Mouse (Mus musculus): ENCODE measurements at regions not wholly inside any gene's neighbourhood (a gene's known extent, or its start where the extent isn't known, plus 50 kb on each side); places are given as distances from the start of the nearest gene placed in this dataset.

DNA sequence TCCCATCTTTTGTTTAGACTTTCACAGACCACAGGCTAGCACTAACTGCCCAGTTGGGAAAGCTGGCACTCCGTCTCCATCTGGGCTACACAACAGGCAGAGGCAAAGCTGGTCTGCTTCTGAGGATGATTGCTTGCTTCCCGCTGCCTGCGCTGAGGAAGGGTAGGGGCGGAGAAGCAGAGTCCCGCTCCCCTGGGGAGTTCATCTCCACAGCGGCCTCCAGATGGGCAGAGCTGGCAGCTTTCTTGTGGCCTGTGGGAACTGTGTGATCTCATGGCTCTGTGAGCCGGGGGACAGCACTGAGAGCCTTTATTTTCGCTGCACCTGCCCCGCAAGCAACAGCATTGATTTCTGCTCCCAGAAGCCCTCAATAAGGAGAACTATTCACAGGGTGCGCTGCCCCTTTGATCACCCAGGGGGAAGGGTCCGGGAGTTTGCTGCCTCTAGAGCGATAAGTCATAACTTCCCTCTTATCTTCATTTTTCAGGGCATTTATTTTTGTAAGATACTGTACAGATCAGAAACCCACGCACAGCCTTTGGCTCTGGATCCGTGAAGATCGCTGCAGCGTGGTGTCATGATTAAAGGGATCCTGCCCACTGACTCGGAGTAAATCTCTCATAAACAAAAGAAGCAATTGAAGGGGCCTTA, 155.7 kb downstream of the Gm9376 start:
- Histone ChIP-seq H3K4me2 (ENCODE audit: insufficient read depth, low read depth, poor library complexity, severe bottlenecking) (no peak overlapping the region), H3K4me1 (ENCODE audit: control insufficient read depth in 1 of 2, insufficient read depth in 2 of 2) (peaks cover 0 to 7% of the 10 kb centered on the region in 2 experiments; a peak in 1 of 4 replicates), H3K79me2 (replicated peaks; ENCODE audit: control insufficient read depth, extremely low read depth, insufficient read depth, poor library complexity, severe bottlenecking) (no peaks in the 10 kb centered on the region), H3K9ac (ENCODE audit: insufficient read depth, low read depth) (no peak overlapping the region), H3K4me3 (replicated peaks in 1 of 3; ENCODE audit: low read depth in 2 of 3, low read length in 2 of 3, poor library complexity in 1 of 3) (no peak overlapping the region), H3K36me3 (replicated peaks in 1 of 2; ENCODE audit: control insufficient read depth in 1 of 2, insufficient read depth in 1 of 2, low read length in 1 of 2) (no peaks in the 10 kb centered on the region), H3K27me3 (replicated peaks) (no peaks in the 10 kb centered on the region), H3K9me3 (replicated peaks; ENCODE audit: low read length) (peaks cover 2% of the 10 kb centered on the region), H3K27ac (ENCODE audit: insufficient read depth, low read depth) (no peak overlapping the region)
- dilution Hi-C loops (cut with MboI; ENCODE audit: extremely low pct_ligation_motif_present, extremely low pct_unique_long_range_greater_than_20kb, low sequenced_read_pairs) (no loop called here), in situ Hi-C loops (cut with MboI; ENCODE audit: low pct_ligation_motif_present, low pct_unique_long_range_greater_than_20kb, low sequenced_read_pairs) (no loop called here)
- DNase-seq (ENCODE audit: extremely low read depth), result no peak
- no peak for TF ChIP-seq MAX (IDR thresholded peaks at IDR 0.05; ENCODE audit: low read length)
- no peak for TF ChIP-seq GABPA (IDR thresholded peaks at IDR 0.05; ENCODE audit: insufficient replicate concordance, low read depth, low read length)
- TF ChIP-seq RAD21 (IDR thresholded peaks at IDR 0.05; ENCODE audit: low read depth, low read length), result no peak
- no peak for TF ChIP-seq MEF2A (IDR thresholded peaks at IDR 0.05; ENCODE audit: borderline replicate concordance, low read depth, low read length)
- no peak for TF ChIP-seq MYC (IDR thresholded peaks at IDR 0.05; ENCODE audit: low read depth, low read length)
- TF ChIP-seq TCF12 (IDR thresholded peaks at IDR 0.05; ENCODE audit: low read depth, low read length), result no peak
- TF ChIP-seq TBP (conservative IDR thresholded peaks at IDR 0.05; ENCODE audit: low read depth, low read length), result no peak
- TF ChIP-seq ETS1 (conservative IDR thresholded peaks at IDR 0.05; ENCODE audit: low read depth, low read length), result no peak
- no peak for TF ChIP-seq UBTF (IDR thresholded peaks at IDR 0.05; ENCODE audit: low read depth, low read length)
- no peak for TF ChIP-seq JUN (IDR thresholded peaks at IDR 0.05; ENCODE audit: insufficient read depth, low read depth, low read length)
- no peak for TF ChIP-seq POLR2A (IDR thresholded peaks at IDR 0.05; ENCODE audit: low read depth, low read length)
- no peak for TF ChIP-seq ZKSCAN1 (IDR thresholded peaks at IDR 0.05; ENCODE audit: borderline replicate concordance, low read depth, low read length)
- no peak for TF ChIP-seq POLR2AphosphoS2 (IDR thresholded peaks at IDR 0.05; ENCODE audit: low read depth, low read length)
- no peak for TF ChIP-seq ZC3H11A (IDR thresholded peaks at IDR 0.05; ENCODE audit: low read depth, low read length)
- TF ChIP-seq CTCF (conservative IDR thresholded peaks at IDR 0.05 in 1 of 2, IDR thresholded peaks at IDR 0.05 in 1 of 2; ENCODE audit: low read depth in 2 of 2, low read length in 2 of 2), result no peak
- no peak for TF ChIP-seq CHD1 (IDR thresholded peaks at IDR 0.05; ENCODE audit: low read depth, low read length)

DNA sequence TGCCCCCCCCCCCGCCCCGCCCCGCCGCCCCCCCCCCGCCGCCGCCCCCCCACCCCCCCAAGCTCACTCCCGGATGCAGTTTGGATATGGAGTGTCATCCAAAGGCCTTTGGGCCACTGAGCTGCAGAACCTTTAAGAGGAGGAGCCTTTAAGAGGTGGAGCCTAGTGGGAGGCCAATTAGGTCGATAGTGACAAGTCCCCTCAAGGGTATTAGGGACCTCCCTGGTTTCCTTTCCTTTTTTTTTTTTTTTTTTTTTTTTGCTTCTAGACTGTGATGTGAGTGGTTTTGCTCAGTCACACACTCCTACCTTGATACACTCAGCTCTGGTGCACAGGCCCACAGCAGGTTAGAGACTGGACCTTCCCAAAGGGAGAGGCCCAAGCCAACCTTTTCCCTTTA, 156.5 kb downstream of the Gm9376 start:
- H3K9me3 ChIP-seq (replicated peaks; ENCODE audit: low read length), result peaks cover 2% of the 10 kb centered on the region
- dilution Hi-C loops (cut with MboI; ENCODE audit: extremely low pct_ligation_motif_present, extremely low pct_unique_long_range_greater_than_20kb, low sequenced_read_pairs) (no loop called here), in situ Hi-C loops (cut with MboI; ENCODE audit: low pct_ligation_motif_present, low pct_unique_long_range_greater_than_20kb, low sequenced_read_pairs) (no loop called here)
- H3K79me2 ChIP-seq (replicated peaks; ENCODE audit: control insufficient read depth, extremely low read depth, insufficient read depth, poor library complexity, severe bottlenecking), result no peaks in the 10 kb centered on the region
- H3K9ac ChIP-seq (ENCODE audit: insufficient read depth, low read depth), result no peak overlapping the region
- no peaks in the 10 kb centered on the region for H3K36me3 ChIP-seq (replicated peaks in 1 of 2; ENCODE audit: control insufficient read depth in 1 of 2, insufficient read depth in 1 of 2, low read length in 1 of 2)
- no peak overlapping the region for H3K27ac ChIP-seq (ENCODE audit: insufficient read depth, low read depth)
- TF ChIP-seq MAZ (IDR thresholded peaks at IDR 0.05; ENCODE audit: low read depth, low read length), result no peak
- peak; percentile 86 for TF ChIP-seq ZNF384 (IDR thresholded peaks at IDR 0.05; ENCODE audit: low read depth, low read length)
- H3K4me3 ChIP-seq (replicated peaks in 1 of 3; ENCODE audit: low read depth in 2 of 3, low read length in 2 of 3, poor library complexity in 1 of 3), result no peak overlapping the region
- peaks cover 0 to 7% of the 10 kb centered on the region in 2 experiments; a peak in 1 of 4 replicates for H3K4me1 ChIP-seq (ENCODE audit: control insufficient read depth in 1 of 2, insufficient read depth in 2 of 2)
- peak; percentile 52 for DNase-seq (ENCODE audit: extremely low read depth)
- H3K27me3 ChIP-seq (replicated peaks), result no peaks in the 10 kb centered on the region
- no peak overlapping the region; the same call in 1 of the 2 replicates for H3K4me2 ChIP-seq (ENCODE audit: insufficient read depth, low read depth, poor library complexity, severe bottlenecking)
